In the genomic region with DNA sequence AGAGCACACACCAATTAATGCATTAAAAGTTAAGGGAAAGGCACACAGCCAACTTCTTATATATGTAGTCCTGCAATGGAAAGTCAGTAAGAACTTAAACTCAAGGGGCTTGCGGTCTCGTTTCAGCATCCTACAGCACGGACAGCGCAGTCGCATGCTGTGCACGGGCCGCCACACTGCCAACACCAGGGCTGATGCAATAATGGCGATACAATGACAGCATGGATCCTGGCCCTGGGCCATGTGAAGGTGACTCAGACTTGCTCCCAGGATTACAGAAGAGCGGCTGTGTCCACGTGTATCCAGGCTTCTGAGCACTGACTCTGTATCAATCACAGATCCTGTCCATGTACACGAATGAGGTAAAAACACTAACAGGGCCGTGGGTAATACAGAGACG, we compare ENCODE assay signal across 8 mouse cellular contexts.
DNase-seq lines count a peak whose midpoint lies in the region; ATAC-seq and TF ChIP-seq lines count a peak whose summit lies in the region.

No protein-coding gene starts in this region.

- no peak overlapping the region for H3K4me3 ChIP-seq in heart, embryonic 11.5 days (ENCODE audit: low read depth, low read length)
- H3K4me3 ChIP-seq in heart, postnatal 0 days (ENCODE audit: low read depth, low read length): no peak overlapping the region

- H3K27me3 ChIP-seq in heart, embryonic 11.5 days (ENCODE audit: control insufficient read depth, insufficient read depth, low read length): no peaks in the 10 kb centered on the region
- no peaks in the 10 kb centered on the region for H3K27me3 ChIP-seq in heart, postnatal 0 days (ENCODE audit: control insufficient read depth, insufficient read depth, low read length)

- no peak for ATAC-seq in heart, embryonic 11.5 days (replicated peaks; ENCODE audit: insufficient number of reproducible peaks, low FRiP score, low TSS enrichment)
- ATAC-seq in heart, postnatal 0 days (ENCODE audit: insufficient read depth, low read depth): peak; percentile 70

- no peaks in the 10 kb centered on the region for H3K9me3 ChIP-seq in heart, embryonic 11.5 days (replicated peaks; ENCODE audit: control insufficient read depth, low read length)
- H3K9me3 ChIP-seq in heart, postnatal 0 days (replicated peaks; ENCODE audit: control insufficient read depth, low read length): no peaks in the 10 kb centered on the region

- peaks cover 35% of the 10 kb centered on the region for H3K4me1 ChIP-seq in heart, embryonic 11.5 days (ENCODE audit: control insufficient read depth, insufficient read depth, low read length)
- H3K4me1 ChIP-seq in heart, postnatal 0 days (ENCODE audit: control insufficient read depth, insufficient read depth): peaks cover 18% of the 10 kb centered on the region

- H3K4me2 ChIP-seq in heart, embryonic 11.5 days: no peak overlapping the region
- H3K4me2 ChIP-seq in heart, postnatal 0 days (ENCODE audit: low read depth, low read length): no peak overlapping the region

- H3K27ac ChIP-seq in heart, embryonic 11.5 days (ENCODE audit: low read depth, low read length): 0 out of 2 replicates have a peak overlapping the region, but pooled peaks have one; percentile 38
- no peak overlapping the region for H3K27ac ChIP-seq in heart, postnatal 0 days (ENCODE audit: low read depth)

- DNase-seq in heart, adult 8-10 months (ENCODE audit: low spot score): no peak
- DNase-seq in 3T3-L1 (ENCODE audit: low read depth, low spot score): peak; percentile 53
- DNase-seq in adrenal gland, adult 8-10 months: peak; percentile 90
- no peak for DNase-seq in heart, postnatal 0 days (ENCODE audit: low spot score)
- no peak for DNase-seq in left cerebral cortex, adult 8-10 months (ENCODE audit: low spot score in 2 of 2)
- DNase-seq in natural killer cell, adult 2 months (ENCODE audit: low spot score in 2 of 2): no peak
- no peak for DNase-seq in urinary bladder, postnatal 25 days (ENCODE audit: low spot score)

- TF ChIP-seq EP300 in heart, postnatal 0 days (IDR thresholded peaks at IDR 0.05; ENCODE audit: low read depth): no peak

- 74% methylated on average over 13 of the region's 13 CpGs for WGBS in heart, embryonic 11.5 days (ENCODE audit: insufficient replicate concordance)
- WGBS in heart, postnatal 0 days: 53% methylated on average over 13 of the region's 13 CpGs

- TF ChIP-seq CTCF in heart, postnatal 0 days (IDR thresholded peaks at IDR 0.05; ENCODE audit: low read depth): no peak

- no peaks in the 10 kb centered on the region for H3K36me3 ChIP-seq in heart, embryonic 11.5 days (ENCODE audit: control insufficient read depth, insufficient read depth, low read length)
- H3K36me3 ChIP-seq in heart, postnatal 0 days (replicated peaks; ENCODE audit: control insufficient read depth, insufficient read depth, low read length): no peaks in the 10 kb centered on the region; the same call in 1 of the 2 replicates

- no peak overlapping the region for H3K9ac ChIP-seq in heart, embryonic 11.5 days (ENCODE audit: low read depth, low read length)
- H3K9ac ChIP-seq in heart, postnatal 0 days (replicated peaks; ENCODE audit: low read depth, low read length): no peak overlapping the region

Comparison
In these comparisons a context has a peak if more than half of its experiments do, and no peak if none do; other contexts are left out.
1. DNase-seq: peak in 3T3-L1 (single experiment) and adrenal gland, adult 8-10 months (single experiment); none in heart, adult 8-10 months (single experiment), heart, postnatal 0 days (single experiment), left cerebral cortex, adult 8-10 months (0 of 2), natural killer cell, adult 2 months (0 of 2) and urinary bladder, postnatal 25 days (single experiment).